Mouse (Mus musculus) small intestine, adult 2 months (tissue): Measurements from ENCODE around the gene Cdh5. TPM values are rescaled to one million over a fixed set of nuclear protein-coding genes. Genes with fewer than 3 reads are reported as not detected.

Experiments used
- H3K27ac ChIP-seq: fragments of 200-500 bp; 2 replicates; pipeline ENCODE4 v1.5.1; 2012; ENCODE audit warnings: low read depth, low read length, control low read depth, inconsistent platforms; ENCODE audit not compliant: insufficient read depth
- H3K27me3 ChIP-seq: fragments of 200-500 bp; 2 replicates; pipeline ENCODE4 v1.6.1; 2012; ENCODE audit warnings: mild to moderate bottlenecking, moderate library complexity, low read length, inconsistent platforms; ENCODE audit not compliant: control insufficient read depth, insufficient read depth
- H3K36me3 ChIP-seq: fragments of 200-500 bp; 2 replicates; pipeline ENCODE4 v1.6.1; 2012; ENCODE audit warnings: mild to moderate bottlenecking, low read length, control low read depth, inconsistent platforms; ENCODE audit not compliant: control insufficient read depth, insufficient read depth
- H3K4me1 ChIP-seq: fragments of 200-500 bp; 2 replicates; pipeline ENCODE4 v1.6.1; 2012; ENCODE audit warnings: low read length, inconsistent platforms, mixed read lengths; ENCODE audit not compliant: control insufficient read depth, insufficient read depth, insufficient read length
- H3K4me3 ChIP-seq: fragments of 200-500 bp; 2 replicates; pipeline ENCODE4 v1.5.1; 2012; ENCODE audit warnings: low read depth, mild to moderate bottlenecking, control low read depth, inconsistent platforms, low read length, moderate library complexity
- CTCF ChIP-seq: fragments of 200-500 bp; IDR thresholded peaks from 2 replicates; pipeline ENCODE4 v1.5.1; 2012; ENCODE audit warnings: low read depth, mild to moderate bottlenecking, control low read depth, inconsistent platforms, low read length, moderate library complexity, mixed read lengths; ENCODE audit not compliant: insufficient replicate concordance, insufficient read length; ENCODE audit errors: extremely low read depth
- POLR2A ChIP-seq: fragments of 200-500 bp; IDR thresholded peaks from 2 replicates; pipeline ENCODE4 v1.6.1; 2012; ENCODE audit warnings: low read depth, mild to moderate bottlenecking, control low read depth, inconsistent platforms, low read length, moderate library complexity
- WGBS: fragments of 180-500 bp; shearing (Covaris S2); methylation state at CpG from one replicate; pipeline ENCODE4 v1.1.7; 2018; 5-methylcytosine and 5-hydroxymethylcytosine counted together
- polyA plus RNA-seq: library from polyadenylated mRNA; depleted of rRNA; stranded (reverse); fragments of >200 nt; gene quantifications from 2 replicates; pipeline ENCODE4 v1.2.3, GENCODE M21; 2012

Cdh5 gene
- polyA plus RNA-seq, 1 experiment, result 13.2 TPM

DNA sequence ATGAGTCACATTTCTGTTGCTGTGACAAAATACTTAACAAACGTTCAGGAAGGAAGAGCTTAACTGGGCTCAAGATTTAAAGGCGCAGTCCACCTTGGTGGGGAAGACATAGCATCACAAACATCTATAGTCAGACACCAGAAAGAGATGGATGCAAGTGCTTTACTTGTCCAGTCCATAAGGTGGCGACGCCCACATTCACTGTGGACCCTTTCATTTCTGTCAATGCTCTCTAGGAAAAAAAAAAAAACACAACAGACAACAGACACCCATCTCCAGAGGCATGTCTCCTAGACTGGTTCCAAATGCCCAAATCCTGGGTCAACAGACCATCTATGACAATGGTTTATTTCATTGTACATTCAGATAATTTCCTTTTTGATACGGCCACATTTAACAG lies 23.1 kb downstream of the Cdh5 start:
- Histone ChIP-seq H3K4me1 (no peaks in the 10 kb centered on the region), H3K4me3 (no peak overlapping the region), H3K36me3 (no peaks in the 10 kb centered on the region), H3K27me3 (no peaks in the 10 kb centered on the region), H3K27ac (no peak overlapping the region)
- WGBS, result 71% methylated on average over 5 of the region's 5 CpGs
- TF ChIP-seq POLR2A (no peak), CTCF (no peak)

DNA sequence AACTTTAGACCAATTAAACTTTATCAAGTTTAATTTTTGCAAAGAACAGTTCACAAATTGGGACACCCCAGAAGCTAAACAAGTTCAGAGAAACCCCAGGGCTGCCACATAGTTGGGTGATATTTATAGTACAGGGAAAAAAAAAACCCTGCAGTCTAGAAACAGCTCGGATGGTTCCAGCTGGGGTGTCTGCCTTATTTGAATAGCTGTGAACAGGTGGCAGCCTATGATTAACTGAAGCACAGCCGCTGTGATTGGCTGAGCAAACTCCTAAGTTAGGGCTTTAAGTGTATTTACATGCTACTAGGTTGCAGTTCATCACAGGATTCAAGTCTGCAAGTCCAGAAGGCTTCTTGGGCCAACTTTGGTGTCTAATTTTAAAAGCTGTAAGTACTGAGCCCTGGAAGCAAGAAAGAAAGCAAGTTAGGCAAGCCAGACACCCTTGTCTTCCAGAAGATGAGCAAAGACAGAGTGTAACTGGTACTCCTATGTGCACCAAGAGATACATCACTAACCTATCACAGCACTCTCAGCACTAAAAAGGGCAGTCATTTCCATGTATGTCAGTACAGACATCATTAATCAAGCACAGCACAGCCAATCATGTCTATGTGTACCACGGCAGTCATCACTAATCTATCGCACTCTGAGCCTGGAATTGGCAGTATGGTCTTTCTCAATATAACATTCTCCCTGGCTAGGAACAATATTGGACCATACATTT lies 25.9 kb downstream of the Cdh5 start:
- Histone ChIP-seq H3K27me3 (no peaks in the 10 kb centered on the region), H3K27ac (no peak overlapping the region), H3K36me3 (no peaks in the 10 kb centered on the region), H3K4me1 (no peaks in the 10 kb centered on the region), H3K4me3 (no peak overlapping the region)
- TF ChIP-seq CTCF (no peak), POLR2A (no peak)
- WGBS, result 57% methylated on average over 4 of the region's 4 CpGs

DNA sequence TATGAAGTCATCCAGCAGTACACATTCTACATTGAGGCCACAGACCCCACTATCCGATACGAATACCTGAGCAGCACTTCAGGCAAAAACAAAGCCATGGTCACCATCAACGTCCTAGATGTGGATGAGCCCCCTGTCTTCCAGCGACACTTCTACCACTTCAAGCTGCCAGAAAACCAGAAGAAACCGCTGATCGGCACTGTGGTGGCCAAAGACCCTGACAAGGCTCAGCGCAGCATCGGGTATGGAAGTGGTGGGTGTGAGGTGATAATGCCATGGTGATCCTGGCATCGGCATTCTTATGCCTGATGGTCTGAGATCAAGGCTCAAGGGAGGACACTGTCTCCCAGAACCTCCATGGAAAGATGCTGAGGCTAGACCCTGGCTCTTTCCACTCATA lies 29.5 kb downstream of the Cdh5 start:
- no peaks in the 10 kb centered on the region for H3K36me3 ChIP-seq
- H3K27ac ChIP-seq, result no peak overlapping the region
- no peaks in the 10 kb centered on the region for H3K4me1 ChIP-seq
- no peak overlapping the region for H3K4me3 ChIP-seq
- TF ChIP-seq CTCF (no peak), POLR2A (no peak)
- WGBS, result 92% methylated on average over 9 of the region's 9 CpGs
- no peaks in the 10 kb centered on the region for H3K27me3 ChIP-seq

- Histone ChIP-seq H3K27me3 (no peaks in the 10 kb centered on the region), H3K36me3 (no peaks in the 10 kb centered on the region), H3K27ac (no peak overlapping the region), H3K4me3 (no peak overlapping the region), H3K4me1 (no peaks in the 10 kb centered on the region)
- 71% methylated on average over 7 of the region's 7 CpGs for WGBS
- TF ChIP-seq CTCF, result no peak
Observed at GRCm38 (mm10) chr8:104131414-104131975, 30.1 kb downstream of the Cdh5 start.

DNA sequence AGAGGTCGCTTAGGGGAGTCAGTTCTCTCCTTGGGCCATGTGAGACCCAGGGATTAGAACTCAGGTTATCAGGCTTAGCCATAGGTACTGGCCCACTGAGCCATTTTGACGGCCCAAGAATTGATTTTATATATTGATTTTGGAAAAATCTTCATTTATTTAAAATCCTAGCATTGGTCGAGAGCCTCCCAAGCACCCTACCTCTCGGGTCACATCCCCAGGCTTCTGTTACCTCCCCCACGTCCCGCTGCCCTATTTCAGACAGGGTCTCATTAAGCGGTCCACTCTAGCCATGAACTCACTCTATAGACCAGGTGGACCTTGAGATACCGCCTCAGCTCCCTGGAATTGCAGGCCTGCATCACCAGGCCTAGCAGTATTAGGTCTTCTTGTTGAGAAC lies 33.1 kb downstream of the Cdh5 start:
- TF ChIP-seq POLR2A (no peak), CTCF (no peak)

DNA sequence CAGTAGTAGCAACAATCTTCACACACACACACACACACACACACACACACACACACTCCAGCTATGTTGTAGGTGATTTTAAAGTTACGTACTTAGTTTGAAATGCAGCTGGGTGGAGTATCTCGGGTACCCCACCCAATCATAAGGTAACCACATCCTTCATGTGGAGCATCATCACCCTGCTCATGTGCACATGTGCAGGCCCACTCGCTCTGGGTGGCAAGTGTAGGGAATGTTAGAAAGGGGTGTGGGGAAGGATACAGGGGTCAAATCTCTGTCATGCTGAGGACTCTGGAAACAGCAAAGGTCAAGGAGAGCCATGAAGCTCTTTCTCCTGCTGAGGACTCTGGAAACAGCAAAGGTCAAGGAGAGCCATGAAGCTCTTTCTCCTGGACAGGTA lies 34.9 kb downstream of the Cdh5 start:
- H3K27ac ChIP-seq, result no peak overlapping the region
- no peak overlapping the region for H3K4me3 ChIP-seq
- H3K27me3 ChIP-seq, result no peaks in the 10 kb centered on the region
- no peaks in the 10 kb centered on the region for H3K4me1 ChIP-seq
- WGBS, result 87% methylated on average over 3 of the region's 3 CpGs
- H3K36me3 ChIP-seq, result no peaks in the 10 kb centered on the region
- no peak for TF ChIP-seq POLR2A
- TF ChIP-seq CTCF, result no peak

More for the DNA sequence above, 33.1 kb downstream of the Cdh5 start:
- WGBS, result 85% methylated on average over 8 of the region's 8 CpGs
- H3K4me1 ChIP-seq, result no peaks in the 10 kb centered on the region
- H3K36me3 ChIP-seq, result no peaks in the 10 kb centered on the region
- no peaks in the 10 kb centered on the region for H3K27me3 ChIP-seq
- no peak overlapping the region for H3K4me3 ChIP-seq
- no peak overlapping the region for H3K27ac ChIP-seq

GRCm38 (mm10) chr8:104137636-104138035 lies 36.2 kb downstream of the Cdh5 start:
- Histone ChIP-seq H3K36me3 (no peaks in the 10 kb centered on the region), H3K27ac (no peak overlapping the region), H3K4me3 (no peak overlapping the region), H3K4me1 (no peaks in the 10 kb centered on the region), H3K27me3 (no peaks in the 10 kb centered on the region)
- WGBS, result 78% methylated on average over 5 of the region's 5 CpGs
- TF ChIP-seq CTCF (no peak), POLR2A (no peak)
